Mouse (Mus musculus): Measurements from ENCODE around the gene Tbc1d2b. TPM values are rescaled to one million over a fixed set of nuclear protein-coding genes. Genes with fewer than 3 reads are reported as not detected.
A peak's percentile ranks its signal among the peaks of the same experiment; 100 is the strongest.

The Tbc1d2b gene
- polyA plus RNA-seq, 1 experiment from 2014 or later = 19.0 TPM

- Histone ChIP-seq H3K27me3 (no peaks in the 10 kb centered on the region), H3K4me1 (no peaks in the 10 kb centered on the region), H3K27ac (no peak overlapping the region), H3K4me2 (replicated peaks) (no peak overlapping the region), H3K36me3 (peaks cover 42% of the 10 kb centered on the region), H3K4me3 (no peak overlapping the region), H3K9me3 (no peaks in the 10 kb centered on the region), H3K9ac (no peak overlapping the region)
- 77% methylated on average over 11 of the region's 11 CpGs for WGBS
- ATAC-seq (ENCODE audit: insufficient number of reproducible peaks, insufficient read depth, low FRiP score, low TSS enrichment) = no peak
Measured at GRCm38 (mm10) chr9:90216259-90217001, 54.2 kb downstream of the Tbc1d2b start.

GRCm38 (mm10) chr9:90213127-90213526, 57.5 kb downstream of the Tbc1d2b start:
- no peak overlapping the region for H3K9ac ChIP-seq
- H3K4me3 ChIP-seq = no peak overlapping the region
- H3K27me3 ChIP-seq = no peaks in the 10 kb centered on the region
- H3K4me1 ChIP-seq = no peaks in the 10 kb centered on the region
- no peak overlapping the region for H3K27ac ChIP-seq
- no peaks in the 10 kb centered on the region for H3K9me3 ChIP-seq
- no peak overlapping the region for H3K4me2 ChIP-seq (replicated peaks)
- 82% methylated on average over 3 of the region's 3 CpGs for WGBS
- ATAC-seq (ENCODE audit: insufficient number of reproducible peaks, insufficient read depth, low FRiP score, low TSS enrichment) = no peak
- peaks cover 32% of the 10 kb centered on the region for H3K36me3 ChIP-seq

GRCm38 (mm10) chr9:90208655-90209054, 61.9 kb downstream of the Tbc1d2b start:
- Histone ChIP-seq H3K9ac (no peak overlapping the region), H3K27me3 (no peaks in the 10 kb centered on the region), H3K27ac (no peak overlapping the region), H3K9me3 (no peaks in the 10 kb centered on the region), H3K36me3 (peaks cover 36% of the 10 kb centered on the region), H3K4me3 (no peak overlapping the region), H3K4me1 (no peaks in the 10 kb centered on the region), H3K4me2 (replicated peaks) (no peak overlapping the region)
- WGBS = 84% methylated on average over 6 of the region's 6 CpGs
- no peak for ATAC-seq (ENCODE audit: insufficient number of reproducible peaks, insufficient read depth, low FRiP score, low TSS enrichment)

- H3K36me3 ChIP-seq = peaks cover 33% of the 10 kb centered on the region
- no peak overlapping the region for H3K9ac ChIP-seq
- WGBS = 82% methylated on average over 8 of the region's 8 CpGs
- H3K4me1 ChIP-seq = no peaks in the 10 kb centered on the region
- H3K4me2 ChIP-seq (replicated peaks) = no peak overlapping the region
- ATAC-seq (ENCODE audit: insufficient number of reproducible peaks, insufficient read depth, low FRiP score, low TSS enrichment) = no peak
- no peaks in the 10 kb centered on the region for H3K27me3 ChIP-seq
- H3K9me3 ChIP-seq = no peaks in the 10 kb centered on the region
- H3K27ac ChIP-seq = no peak overlapping the region
- H3K4me3 ChIP-seq = no peak overlapping the region
Measured at GRCm38 (mm10) chr9:90207808-90208207, 62.8 kb downstream of the Tbc1d2b start.

GRCm38 (mm10) chr9:90206500-90206899, 64.1 kb downstream of the Tbc1d2b start:
- H3K9ac ChIP-seq = no peak overlapping the region
- H3K4me3 ChIP-seq = no peak overlapping the region
- H3K9me3 ChIP-seq = no peaks in the 10 kb centered on the region
- WGBS = 52% methylated on average over 2 of the region's 2 CpGs
- no peak overlapping the region for H3K27ac ChIP-seq
- ATAC-seq (ENCODE audit: insufficient number of reproducible peaks, insufficient read depth, low FRiP score, low TSS enrichment) = no peak
- no peaks in the 10 kb centered on the region for H3K27me3 ChIP-seq
- H3K36me3 ChIP-seq = peaks cover 36% of the 10 kb centered on the region
- H3K4me2 ChIP-seq (replicated peaks) = no peak overlapping the region
- 0 out of 2 replicates have a peak, but pooled peaks cover 1% of the 10 kb centered on the region for H3K4me1 ChIP-seq

- ATAC-seq (ENCODE audit: insufficient number of reproducible peaks, insufficient read depth, low FRiP score, low TSS enrichment) = no peak
- no peaks in the 10 kb centered on the region for H3K27me3 ChIP-seq
- H3K4me1 ChIP-seq = 0 out of 2 replicates have a peak, but pooled peaks cover 4% of the 10 kb centered on the region
- H3K9me3 ChIP-seq = no peaks in the 10 kb centered on the region
- H3K9ac ChIP-seq = no peak overlapping the region
- no peak overlapping the region for H3K27ac ChIP-seq
- no peak overlapping the region for H3K4me2 ChIP-seq (replicated peaks)
- H3K36me3 ChIP-seq = peaks cover 47% of the 10 kb centered on the region
- no peak overlapping the region for H3K4me3 ChIP-seq
- WGBS = 63% methylated on average over 8 of the region's 8 CpGs
Measured at GRCm38 (mm10) chr9:90204396-90204915, 66.1 kb downstream of the Tbc1d2b start.

GRCm38 (mm10) chr9:90203233-90203632, 67.4 kb downstream of the Tbc1d2b start:
- Histone ChIP-seq H3K27me3 (no peaks in the 10 kb centered on the region), H3K4me1 (0 out of 2 replicates have a peak, but pooled peaks cover 4% of the 10 kb centered on the region), H3K4me3 (no peak overlapping the region), H3K9ac (no peak overlapping the region), H3K9me3 (no peaks in the 10 kb centered on the region), H3K36me3 (peaks cover 44% of the 10 kb centered on the region), H3K4me2 (replicated peaks) (no peak overlapping the region), H3K27ac (no peak overlapping the region)
- no peak for ATAC-seq (ENCODE audit: insufficient number of reproducible peaks, insufficient read depth, low FRiP score, low TSS enrichment)
- 79% methylated on average over 5 of the region's 5 CpGs for WGBS

- H3K36me3 ChIP-seq = peaks cover 44% of the 10 kb centered on the region
Measured at GRCm38 (mm10) chr9:90201541-90201940, 69.1 kb downstream of the Tbc1d2b start.

GRCm38 (mm10) chr9:90201096-90201495, 69.5 kb downstream of the Tbc1d2b start:
- H3K9ac ChIP-seq = no peak overlapping the region
- H3K27ac ChIP-seq = no peak overlapping the region
- ATAC-seq (ENCODE audit: insufficient number of reproducible peaks, insufficient read depth, low FRiP score, low TSS enrichment) = peak; percentile 48; the same call in 1 of the 2 replicates
- H3K4me2 ChIP-seq (replicated peaks) = no peak overlapping the region
- WGBS = 84% methylated on average over 7 of the region's 7 CpGs
- no peaks in the 10 kb centered on the region for H3K27me3 ChIP-seq
- H3K36me3 ChIP-seq = peaks cover 48% of the 10 kb centered on the region
- H3K4me1 ChIP-seq = 0 out of 2 replicates have a peak, but pooled peaks cover 4% of the 10 kb centered on the region
- H3K9me3 ChIP-seq = no peaks in the 10 kb centered on the region
- no peak overlapping the region for H3K4me3 ChIP-seq

More at GRCm38 (mm10) chr9:90201541-90201940, 69.1 kb downstream of the Tbc1d2b start:
- H3K9ac ChIP-seq = no peak overlapping the region
- no peak overlapping the region for H3K27ac ChIP-seq
- no peaks in the 10 kb centered on the region for H3K9me3 ChIP-seq
- no peaks in the 10 kb centered on the region for H3K27me3 ChIP-seq
- no peak overlapping the region for H3K4me3 ChIP-seq
- H3K4me1 ChIP-seq = 0 out of 2 replicates have a peak, but pooled peaks cover 4% of the 10 kb centered on the region
- no peak for ATAC-seq (ENCODE audit: insufficient number of reproducible peaks, insufficient read depth, low FRiP score, low TSS enrichment)
- H3K4me2 ChIP-seq (replicated peaks) = no peak overlapping the region
- WGBS = 30% methylated on average over 4 of the region's 4 CpGs

- H3K36me3 ChIP-seq = peaks cover 53% of the 10 kb centered on the region
- 0 out of 2 replicates have a peak, but pooled peaks cover 4% of the 10 kb centered on the region for H3K4me1 ChIP-seq
- no peak for ATAC-seq (ENCODE audit: insufficient number of reproducible peaks, insufficient read depth, low FRiP score, low TSS enrichment)
- no peak overlapping the region for H3K27ac ChIP-seq
- H3K4me3 ChIP-seq = no peak overlapping the region
- no peak overlapping the region for H3K9ac ChIP-seq
- H3K4me2 ChIP-seq (replicated peaks) = no peak overlapping the region
- H3K27me3 ChIP-seq = no peaks in the 10 kb centered on the region
- no peaks in the 10 kb centered on the region for H3K9me3 ChIP-seq
- WGBS = 90% methylated on average over 4 of the region's 4 CpGs
Measured at GRCm38 (mm10) chr9:90200501-90200900, 70.1 kb downstream of the Tbc1d2b start.

GRCm38 (mm10) chr9:90199611-90200010, 71.0 kb downstream of the Tbc1d2b start:
- no peak overlapping the region for H3K9ac ChIP-seq
- H3K4me1 ChIP-seq = 0 out of 2 replicates have a peak, but pooled peaks cover 4% of the 10 kb centered on the region
- peaks cover 53% of the 10 kb centered on the region for H3K36me3 ChIP-seq
- no peak overlapping the region for H3K4me2 ChIP-seq (replicated peaks)
- no peaks in the 10 kb centered on the region for H3K9me3 ChIP-seq
- ATAC-seq (ENCODE audit: insufficient number of reproducible peaks, insufficient read depth, low FRiP score, low TSS enrichment) = no peak
- no peak overlapping the region for H3K4me3 ChIP-seq
- no peaks in the 10 kb centered on the region for H3K27me3 ChIP-seq
- no peak overlapping the region for H3K27ac ChIP-seq
- 94% methylated on average over 18 of the region's 18 CpGs for WGBS

Measured in embryonic facial prominence, embryonic 12.5 days (tissue).